Mouse (Mus musculus) hindbrain, embryonic 11.5 days (tissue): ENCODE data around the gene Tns3. TPM values are rescaled to one million over a fixed set of nuclear protein-coding genes. Genes with fewer than 3 reads are reported as not detected.

Experiments
- ATAC-seq: fragments of 200-750 bp; cut with Nextera tagmentation; 2 replicates; pipeline ENCODE4 v1.8.0; 2017; ENCODE audit warnings: mild to moderate bottlenecking, moderate TSS enrichment, moderate library complexity; ENCODE audit not compliant: low FRiP score
- DNase-seq: peaks from one replicate; pipeline ENCODE4 v3.0.0-alpha.2; 2015; ENCODE audit warnings: low spot score
- H3K27ac ChIP-seq: fragments of 300-500 bp; sonication (generic); 2 replicates; pipeline ENCODE4 v1.5.1; 2014; ENCODE audit warnings: mild to moderate bottlenecking, low read depth, low read length
- H3K27me3 ChIP-seq: fragments of 300-500 bp; sonication (generic); 2 replicates; pipeline ENCODE4 v1.6.1; 2014; ENCODE audit warnings: mild to moderate bottlenecking, low read length, moderate library complexity, mixed read lengths; ENCODE audit not compliant: control insufficient read depth, insufficient read depth
- H3K36me3 ChIP-seq: fragments of 300-500 bp; sonication (generic); 2 replicates; pipeline ENCODE4 v1.6.1; 2014; ENCODE audit warnings: mild to moderate bottlenecking, low read length, moderate library complexity, mixed read lengths; ENCODE audit not compliant: control insufficient read depth, insufficient read depth
- H3K4me1 ChIP-seq: fragments of 300-500 bp; sonication (generic); replicated peaks from 2 replicates; pipeline ENCODE4 v1.6.1; 2014; ENCODE audit warnings: low read length, mixed read lengths; ENCODE audit not compliant: control insufficient read depth, insufficient read depth
- H3K4me2 ChIP-seq: fragments of 300-500 bp; sonication (generic); replicated peaks from 2 replicates; pipeline ENCODE4 v1.6.1; 2014; ENCODE audit warnings: mild to moderate bottlenecking, low read depth, low read length
- H3K4me3 ChIP-seq: fragments of 300-500 bp; sonication (generic); 2 replicates; pipeline ENCODE4 v1.5.1; 2014; ENCODE audit warnings: low read depth, low read length
- H3K9ac ChIP-seq: fragments of 300-500 bp; sonication (generic); 2 replicates; pipeline ENCODE4 v1.6.1; 2014; ENCODE audit warnings: low read depth, low read length
- H3K9me3 ChIP-seq: fragments of 300-500 bp; sonication (generic); 2 replicates; pipeline ENCODE4 v1.6.1; 2016; ENCODE audit warnings: low read length; ENCODE audit not compliant: control insufficient read depth
- WGBS: fragments of 180-500 bp; shearing (Covaris S2); extraction: QIAGEN DNeasy Blood & Tissue Kit; methylation state at CpG from one replicate; pipeline ENCODE4 v1.1.7; 2014; 5-methylcytosine and 5-hydroxymethylcytosine counted together
- polyA plus RNA-seq: library from polyadenylated mRNA; unstranded; fragments of >200 nt; fragmentation: Nextera tagmentation; extraction: Ambion mirVana; gene quantifications from 2 replicates; pipeline ENCODE4 v1.2.1, GENCODE M21; 2014

Gene Tns3
- polyA plus RNA-seq, 1 experiment from 2014 or later, result 9.5 TPM

DNA sequence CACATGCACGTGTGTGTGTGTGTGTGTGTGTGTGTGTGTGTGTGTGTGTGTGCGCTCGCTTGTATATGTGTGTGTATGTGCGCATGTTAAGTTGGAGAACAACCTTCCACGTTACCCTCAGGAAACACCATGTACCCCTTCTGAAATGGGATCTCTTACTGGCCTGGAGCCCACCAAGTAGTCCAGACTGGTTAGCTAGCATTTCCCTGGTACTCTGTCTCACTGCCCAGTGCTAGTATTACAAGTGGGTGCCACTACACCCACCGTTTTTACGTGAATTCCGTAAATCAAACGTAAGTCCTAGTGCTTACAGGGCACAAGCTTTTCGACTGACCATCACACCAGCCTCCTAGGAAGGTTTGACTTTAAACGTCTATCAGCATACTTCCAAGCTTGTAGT is 236.7 kb downstream of the Tns3 start:
- H3K4me1 ChIP-seq, result no peaks in the 10 kb centered on the region
- ATAC-seq (no peak), DNase-seq (no peak)
- no peak overlapping the region for H3K4me3 ChIP-seq
- H3K4me2 ChIP-seq, result no peak overlapping the region
- H3K27me3 ChIP-seq, result no peaks in the 10 kb centered on the region
- H3K36me3 ChIP-seq, result no peaks in the 10 kb centered on the region
- no peak overlapping the region for H3K27ac ChIP-seq
- H3K9ac ChIP-seq, result no peak overlapping the region
- no peaks in the 10 kb centered on the region for H3K9me3 ChIP-seq
- WGBS, result 89% methylated on average over 11 of the region's 11 CpGs

DNA sequence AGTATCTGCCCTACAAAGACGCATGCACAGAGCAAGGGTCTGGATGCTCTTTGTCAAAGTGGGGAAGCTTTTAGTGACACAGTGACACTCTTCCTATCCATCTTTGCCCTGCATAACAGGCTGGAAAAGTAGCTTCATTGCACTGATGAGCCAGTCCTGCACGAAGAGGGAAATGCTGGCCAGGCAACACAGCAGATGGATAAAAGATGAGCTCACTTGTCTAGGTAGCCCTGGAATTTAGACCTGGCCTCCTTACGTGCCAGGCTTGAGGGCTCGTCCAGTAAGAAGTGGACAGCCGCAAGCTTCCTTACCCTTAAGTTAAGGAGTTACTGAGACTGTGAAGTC is 239.1 kb downstream of the Tns3 start:
- no peak overlapping the region for H3K9ac ChIP-seq
- no peak overlapping the region for H3K27ac ChIP-seq
- DNase-seq, result no peak
- ATAC-seq, result 0 out of 2 replicates have a peak, but pooled peaks have one; percentile 6
- no peaks in the 10 kb centered on the region for H3K36me3 ChIP-seq
- 86% methylated on average over 5 of the region's 5 CpGs for WGBS
- H3K9me3 ChIP-seq, result no peaks in the 10 kb centered on the region
- H3K4me1 ChIP-seq, result no peaks in the 10 kb centered on the region
- no peak overlapping the region for H3K4me2 ChIP-seq
- H3K27me3 ChIP-seq, result no peaks in the 10 kb centered on the region
- no peak overlapping the region for H3K4me3 ChIP-seq

DNA sequence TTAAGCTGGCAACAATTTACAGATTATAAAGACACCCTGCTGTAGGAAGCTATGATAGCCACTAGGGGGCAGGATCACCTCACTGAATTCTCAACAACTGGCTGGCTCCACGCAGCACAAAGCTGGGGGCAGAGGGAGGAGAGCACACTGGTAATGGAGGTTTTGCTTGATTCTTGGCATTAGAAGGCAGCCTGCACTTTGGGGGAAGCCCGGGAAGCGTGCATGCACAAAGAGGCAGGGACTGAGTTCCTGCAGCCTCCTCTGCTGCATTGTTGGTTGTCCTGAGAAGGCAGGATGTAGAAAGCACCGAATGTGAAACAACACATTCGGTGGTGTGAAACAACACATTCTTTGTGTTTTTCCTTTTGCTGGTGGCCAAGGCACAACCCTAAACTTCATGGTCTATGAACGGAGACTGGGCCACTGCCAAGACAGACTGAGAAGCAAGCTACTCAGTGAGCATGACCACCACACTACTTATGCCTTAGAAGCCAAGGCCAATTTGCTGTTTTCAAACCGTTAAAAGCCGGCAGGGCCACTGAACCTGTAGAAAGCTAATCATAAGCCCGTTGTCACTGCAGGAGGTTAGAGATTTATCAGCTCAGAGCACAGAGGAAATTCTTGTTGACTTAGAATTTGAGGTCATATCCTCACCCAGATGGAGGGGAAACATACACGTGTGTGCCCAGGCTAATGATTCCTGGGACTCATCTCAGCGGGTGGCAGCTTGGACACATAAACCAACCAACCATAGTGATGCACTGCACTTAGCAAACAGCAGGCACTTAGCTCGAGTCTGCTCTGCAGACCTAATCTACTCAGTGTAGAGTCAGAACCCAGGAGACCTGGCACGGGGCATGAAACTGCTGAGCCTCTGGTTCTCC is 239.8 kb downstream of the Tns3 start:
- no peak overlapping the region for H3K27ac ChIP-seq
- H3K4me2 ChIP-seq, result no peak overlapping the region
- H3K9me3 ChIP-seq, result no peaks in the 10 kb centered on the region
- no peak overlapping the region for H3K9ac ChIP-seq
- DNase-seq (peak; percentile 84), ATAC-seq (peak; percentile 84)
- no peak overlapping the region for H3K4me3 ChIP-seq
- no peaks in the 10 kb centered on the region for H3K4me1 ChIP-seq
- H3K36me3 ChIP-seq, result no peaks in the 10 kb centered on the region
- no peaks in the 10 kb centered on the region for H3K27me3 ChIP-seq
- WGBS, result 51% methylated on average over 13 of the region's 13 CpGs

DNA sequence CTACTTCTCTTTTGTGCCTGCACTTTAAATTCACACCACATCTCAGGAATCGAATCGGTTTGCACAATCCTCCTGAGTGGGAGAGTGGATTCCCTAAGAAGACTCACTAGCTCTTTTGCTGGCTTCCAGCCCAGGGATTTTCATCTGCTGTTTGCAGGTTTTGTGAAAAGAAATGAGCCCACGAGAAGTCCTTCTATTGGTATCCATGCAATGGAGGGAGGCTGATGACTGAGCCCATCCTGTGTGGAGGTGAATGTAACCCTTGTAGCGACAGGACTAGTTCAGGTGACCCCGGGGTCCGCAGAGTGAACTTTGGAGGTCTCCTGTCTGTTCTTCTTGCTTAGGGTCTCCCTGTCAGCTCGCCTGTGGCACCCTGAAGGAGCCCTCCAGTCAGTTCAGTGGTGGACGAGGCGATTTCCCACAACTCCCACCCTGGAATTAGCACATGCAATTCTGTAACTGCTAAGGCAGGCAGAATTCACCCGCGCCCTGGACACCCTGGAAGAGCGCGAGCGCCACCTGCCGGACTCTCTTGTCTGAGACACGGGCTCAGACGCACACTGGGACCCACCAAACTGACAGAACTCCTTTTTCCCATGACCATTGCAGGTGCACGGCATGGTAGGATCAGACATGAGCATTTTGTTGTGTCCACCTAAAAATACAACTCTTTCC is 259.0 kb downstream of the Tns3 start:
- Histone ChIP-seq H3K4me2 (no peak overlapping the region), H3K4me1 (no peaks in the 10 kb centered on the region), H3K9ac (no peak overlapping the region), H3K27me3 (no peaks in the 10 kb centered on the region), H3K36me3 (no peaks in the 10 kb centered on the region), H3K27ac (no peak overlapping the region), H3K4me3 (no peak overlapping the region), H3K9me3 (no peaks in the 10 kb centered on the region)
- peak; percentile 92 for DNase-seq
- peak; percentile 80 for ATAC-seq
- WGBS, result 31% methylated on average over 18 of the region's 18 CpGs

DNA sequence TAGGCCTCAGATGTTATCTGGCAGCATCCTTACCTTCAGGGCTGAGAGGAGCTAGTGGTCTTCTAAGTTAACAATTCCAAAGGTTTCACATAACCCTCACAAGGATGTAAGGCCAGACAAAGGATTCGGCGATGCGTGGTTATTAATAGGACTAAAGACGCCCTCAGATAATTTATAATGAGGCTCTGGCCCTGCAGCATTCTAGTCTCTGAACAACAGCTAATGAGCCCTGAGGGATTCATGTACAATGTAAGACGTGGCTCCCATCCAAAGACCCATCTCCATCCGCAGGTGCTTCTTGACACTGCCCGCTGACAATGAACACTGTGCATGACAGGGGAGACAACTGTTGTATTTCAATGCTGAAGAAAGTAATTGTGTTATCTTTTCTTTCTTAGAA is 263.0 kb downstream of the Tns3 start:
- no peaks in the 10 kb centered on the region for H3K4me1 ChIP-seq
- no peak overlapping the region for H3K9ac ChIP-seq
- no peaks in the 10 kb centered on the region for H3K36me3 ChIP-seq
- no peak overlapping the region for H3K4me2 ChIP-seq
- H3K9me3 ChIP-seq, result no peaks in the 10 kb centered on the region
- H3K27ac ChIP-seq, result no peak overlapping the region
- H3K27me3 ChIP-seq, result no peaks in the 10 kb centered on the region
- 74% methylated on average over 7 of the region's 7 CpGs for WGBS
- ATAC-seq (no peak), DNase-seq (no peak)
- H3K4me3 ChIP-seq, result no peak overlapping the region

DNA sequence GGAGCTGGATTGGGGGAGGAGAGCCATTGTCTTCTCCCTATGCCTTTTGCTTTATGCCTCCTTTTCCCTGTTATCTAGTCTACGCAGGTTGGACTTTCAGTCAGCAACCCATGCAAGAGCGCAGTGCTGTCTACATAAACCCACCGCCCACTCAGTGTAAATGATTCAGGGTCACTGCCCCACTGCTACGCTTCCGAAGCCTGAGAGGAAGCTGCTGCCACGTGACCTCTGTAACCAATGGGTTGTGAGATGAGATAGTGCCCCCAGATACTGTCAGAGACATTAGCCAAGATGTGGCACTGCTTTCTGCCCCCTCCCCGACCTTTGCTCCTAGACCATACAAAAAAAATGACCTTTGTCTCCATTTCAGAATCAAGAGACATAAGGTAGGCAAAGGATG is 268.0 kb downstream of the Tns3 start:
- Histone ChIP-seq H3K9ac (no peak overlapping the region), H3K27ac (no peak overlapping the region), H3K9me3 (no peaks in the 10 kb centered on the region), H3K27me3 (no peaks in the 10 kb centered on the region), H3K4me3 (no peak overlapping the region), H3K4me1 (no peaks in the 10 kb centered on the region), H3K4me2 (no peak overlapping the region), H3K36me3 (no peaks in the 10 kb centered on the region)
- 83% methylated on average over 7 of the region's 7 CpGs for WGBS
- no peak for ATAC-seq
- DNase-seq, result no peak

DNA sequence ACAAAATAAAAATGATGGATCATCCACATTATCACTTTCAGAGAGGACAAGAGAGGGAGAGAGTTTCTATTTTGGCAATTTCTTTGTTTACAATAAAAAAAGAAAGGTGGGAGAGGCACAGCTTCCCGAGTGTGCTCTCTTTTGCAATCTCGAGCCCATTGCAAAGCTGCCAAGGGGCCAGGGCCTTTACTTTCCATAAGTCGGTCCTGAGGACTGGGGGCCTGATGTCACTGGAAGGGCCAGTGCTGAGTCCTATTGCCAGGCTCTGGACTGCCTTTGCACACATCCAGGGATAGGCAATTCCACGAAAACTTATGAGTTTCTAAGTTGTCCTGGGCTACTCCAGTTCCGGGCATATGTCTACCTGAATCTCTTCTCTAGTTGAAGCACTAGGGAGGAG is 272.8 kb downstream of the Tns3 start:
- Histone ChIP-seq H3K4me3 (no peak overlapping the region), H3K9me3 (no peaks in the 10 kb centered on the region), H3K4me2 (no peak overlapping the region), H3K9ac (no peak overlapping the region), H3K27me3 (no peaks in the 10 kb centered on the region), H3K36me3 (no peaks in the 10 kb centered on the region), H3K4me1 (no peaks in the 10 kb centered on the region), H3K27ac (no peak overlapping the region)
- DNase-seq (no peak), ATAC-seq (no peak)
- WGBS, result 84% methylated on average over 5 of the region's 5 CpGs

DNA sequence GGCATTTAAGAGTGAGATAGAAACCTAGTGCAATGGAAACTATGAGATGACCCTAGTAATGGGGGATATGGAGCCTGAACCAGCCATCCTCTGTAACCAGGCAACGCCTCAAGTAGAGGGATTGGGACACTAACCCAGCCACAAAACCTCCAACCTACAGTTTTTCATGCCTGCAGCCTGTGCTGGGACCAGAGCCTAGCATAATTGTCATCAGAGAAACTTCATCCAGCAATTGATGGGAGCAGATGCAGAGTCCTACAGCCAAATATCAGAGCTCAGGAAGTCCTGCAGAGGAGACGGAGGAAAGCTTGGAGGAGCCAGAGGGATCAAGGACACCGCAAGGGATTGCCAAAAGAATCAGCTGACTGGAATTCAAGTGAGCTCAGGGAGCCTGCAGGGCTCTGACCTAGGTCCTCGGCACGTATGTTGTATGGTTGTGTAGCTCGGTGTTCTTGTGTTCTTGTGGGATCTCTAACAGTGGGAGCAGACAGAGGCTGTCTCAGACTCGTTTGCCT is 278.4 kb downstream of the Tns3 start:
- ATAC-seq (no peak), DNase-seq (no peak)
- no peaks in the 10 kb centered on the region for H3K9me3 ChIP-seq
- no peak overlapping the region for H3K4me2 ChIP-seq
- 86% methylated on average over 7 of the region's 7 CpGs for WGBS
- no peak overlapping the region for H3K9ac ChIP-seq
- H3K4me3 ChIP-seq, result no peak overlapping the region
- no peak overlapping the region for H3K27ac ChIP-seq
- no peaks in the 10 kb centered on the region for H3K27me3 ChIP-seq
- no peaks in the 10 kb centered on the region for H3K4me1 ChIP-seq
- no peaks in the 10 kb centered on the region for H3K36me3 ChIP-seq
